Mouse (Mus musculus) forebrain, embryonic 14.5 days (tissue): ENCODE measurements around the gene Dnah8. TPM values are rescaled to one million over a fixed set of nuclear protein-coding genes. Genes with fewer than 3 reads are reported as not detected.

ENCODE experiments used
- ATAC-seq: fragments of 200-750 bp; cut with Nextera tagmentation; 2 replicates; pipeline ENCODE4 v1.8.0; 2017; ENCODE audit warnings: mild to moderate bottlenecking, moderate library complexity
- DNase-seq: peaks from one replicate; pipeline ENCODE4 v3.0.0-alpha.2; 2015; ENCODE audit warnings: low spot score
- H3K27ac ChIP-seq: fragments of 300-500 bp; sonication (generic); 2 replicates; pipeline ENCODE4 v1.5.1; 2014; ENCODE audit warnings: low read depth, mild to moderate bottlenecking, control low read depth, low read length, moderate library complexity
- H3K27me3 ChIP-seq: fragments of 300-500 bp; sonication (generic); replicated peaks from 2 replicates; pipeline ENCODE4 v1.6.1; 2014; ENCODE audit warnings: low read length, control low read depth, mixed read lengths; ENCODE audit not compliant: control insufficient read depth, insufficient read depth
- H3K36me3 ChIP-seq: fragments of 300-500 bp; sonication (generic); 2 replicates; pipeline ENCODE4 v1.6.1; 2014; ENCODE audit warnings: low read length, control low read depth; ENCODE audit not compliant: control insufficient read depth, insufficient read depth
- H3K4me1 ChIP-seq: fragments of 300-500 bp; sonication (generic); 2 replicates; pipeline ENCODE4 v1.6.1; 2014; ENCODE audit warnings: antibody characterized with exemption, low read length, control low read depth; ENCODE audit not compliant: control insufficient read depth, insufficient read depth
- H3K4me2 ChIP-seq: fragments of 300-500 bp; sonication (generic); 2 replicates; pipeline ENCODE4 v1.6.1; 2014; ENCODE audit warnings: mild to moderate bottlenecking, control low read depth, low read length
- H3K4me3 ChIP-seq: fragments of 300-500 bp; sonication (generic); 2 replicates; pipeline ENCODE4 v1.5.1; 2014; ENCODE audit warnings: low read depth, low read length, control low read depth
- H3K9ac ChIP-seq: fragments of 300-500 bp; sonication (generic); 2 replicates; pipeline ENCODE4 v1.6.1; 2014; ENCODE audit warnings: mild to moderate bottlenecking, low read length, control low read depth, moderate library complexity
- H3K9me3 ChIP-seq: fragments of 300-500 bp; sonication (generic); replicated peaks from 2 replicates; pipeline ENCODE4 v1.6.1; 2016; ENCODE audit warnings: low read length, control low read depth, mixed read lengths; ENCODE audit not compliant: control insufficient read depth
- WGBS: fragments of 180-500 bp; shearing (Covaris S2); extraction: QIAGEN DNeasy Blood & Tissue Kit; methylation state at CpG from one replicate; pipeline ENCODE4 v1.1.7; 2014; 5-methylcytosine and 5-hydroxymethylcytosine counted together
- polyA plus RNA-seq: library from polyadenylated mRNA; unstranded; fragments of >200 nt; fragmentation: Nextera tagmentation; extraction: Ambion mirVana; gene quantifications from 2 replicates; pipeline ENCODE4 v1.2.1, GENCODE M21; 2014

The Dnah8 gene
- polyA plus RNA-seq, 1 experiment from 2014 or later, result 1.9 TPM

- H3K27ac ChIP-seq, result no peak overlapping the region
- no peak overlapping the region for H3K4me2 ChIP-seq
- no peak overlapping the region for H3K9ac ChIP-seq
- ATAC-seq (no peak), DNase-seq (no peak)
- WGBS, result 93% methylated on average over 7 of the region's 7 CpGs
- H3K4me3 ChIP-seq, result no peak overlapping the region
- H3K36me3 ChIP-seq, result no peaks in the 10 kb centered on the region
- no peaks in the 10 kb centered on the region for H3K9me3 ChIP-seq
- H3K27me3 ChIP-seq, result no peaks in the 10 kb centered on the region
- no peaks in the 10 kb centered on the region for H3K4me1 ChIP-seq
Observed at GRCm38 (mm10) chr17:30847498-30847897, 223.3 kb downstream of the Dnah8 start.

GRCm38 (mm10) chr17:30848086-30848485 is 223.9 kb downstream of the Dnah8 start:
- no peaks in the 10 kb centered on the region for H3K4me1 ChIP-seq
- ATAC-seq (no peak), DNase-seq (no peak)
- no peaks in the 10 kb centered on the region for H3K36me3 ChIP-seq
- no peak overlapping the region for H3K27ac ChIP-seq
- H3K9ac ChIP-seq, result no peak overlapping the region
- no peak overlapping the region for H3K4me3 ChIP-seq
- no peak overlapping the region for H3K4me2 ChIP-seq
- no peaks in the 10 kb centered on the region for H3K27me3 ChIP-seq
- 92% methylated on average over 5 of the region's 5 CpGs for WGBS
- no peaks in the 10 kb centered on the region for H3K9me3 ChIP-seq

GRCm38 (mm10) chr17:30848804-30849203 is 224.7 kb downstream of the Dnah8 start:
- H3K27me3 ChIP-seq, result no peaks in the 10 kb centered on the region
- H3K27ac ChIP-seq, result no peak overlapping the region
- WGBS, result 90% methylated on average over 6 of the region's 6 CpGs
- no peaks in the 10 kb centered on the region for H3K36me3 ChIP-seq
- no peak overlapping the region for H3K9ac ChIP-seq
- DNase-seq (no peak), ATAC-seq (no peak)
- no peaks in the 10 kb centered on the region for H3K9me3 ChIP-seq
- no peak overlapping the region for H3K4me3 ChIP-seq
- no peaks in the 10 kb centered on the region for H3K4me1 ChIP-seq
- H3K4me2 ChIP-seq, result no peak overlapping the region

GRCm38 (mm10) chr17:30849813-30850212 is 225.7 kb downstream of the Dnah8 start:
- H3K27me3 ChIP-seq, result no peaks in the 10 kb centered on the region
- no peaks in the 10 kb centered on the region for H3K4me1 ChIP-seq
- no peaks in the 10 kb centered on the region for H3K36me3 ChIP-seq
- ATAC-seq, result no peak
- no peak overlapping the region for H3K27ac ChIP-seq
- no peak overlapping the region for H3K4me3 ChIP-seq
- no peak overlapping the region for H3K9ac ChIP-seq
- no peak for DNase-seq
- 95% methylated on average over 12 of the region's 12 CpGs for WGBS
- H3K9me3 ChIP-seq, result no peaks in the 10 kb centered on the region
- H3K4me2 ChIP-seq, result no peak overlapping the region

GRCm38 (mm10) chr17:30852345-30852744 is 228.2 kb downstream of the Dnah8 start:
- no peaks in the 10 kb centered on the region for H3K9me3 ChIP-seq
- no peaks in the 10 kb centered on the region for H3K27me3 ChIP-seq
- H3K36me3 ChIP-seq, result no peaks in the 10 kb centered on the region
- no peak overlapping the region for H3K9ac ChIP-seq
- H3K4me3 ChIP-seq, result no peak overlapping the region
- no peak for DNase-seq
- H3K4me1 ChIP-seq, result no peaks in the 10 kb centered on the region
- no peak overlapping the region for H3K27ac ChIP-seq
- no peak overlapping the region for H3K4me2 ChIP-seq
- no peak for ATAC-seq

GRCm38 (mm10) chr17:30857347-30857746 is 233.2 kb downstream of the Dnah8 start:
- peaks cover 16% of the 10 kb centered on the region for H3K4me1 ChIP-seq
- DNase-seq (no peak), ATAC-seq (no peak)
- H3K9ac ChIP-seq, result no peak overlapping the region
- no peaks in the 10 kb centered on the region for H3K9me3 ChIP-seq
- WGBS, result 88% methylated on average over 5 of the region's 5 CpGs
- no peak overlapping the region for H3K4me3 ChIP-seq
- no peak overlapping the region for H3K4me2 ChIP-seq
- no peaks in the 10 kb centered on the region for H3K36me3 ChIP-seq
- no peak overlapping the region for H3K27ac ChIP-seq
- H3K27me3 ChIP-seq, result no peaks in the 10 kb centered on the region

GRCm38 (mm10) chr17:30858586-30859259 is 234.6 kb downstream of the Dnah8 start:
- Histone ChIP-seq H3K36me3 (no peaks in the 10 kb centered on the region), H3K4me1 (peaks cover 16% of the 10 kb centered on the region), H3K9me3 (no peaks in the 10 kb centered on the region), H3K27ac (no peak overlapping the region), H3K4me2 (no peak overlapping the region), H3K4me3 (no peak overlapping the region), H3K27me3 (no peaks in the 10 kb centered on the region), H3K9ac (no peak overlapping the region)
- ATAC-seq, result no peak
- WGBS, result 80% methylated on average over 11 of the region's 11 CpGs
- DNase-seq, result no peak

- Histone ChIP-seq H3K27me3 (no peaks in the 10 kb centered on the region), H3K27ac (peak overlapping the region; percentile 68), H3K4me3 (no peak overlapping the region), H3K9ac (no peak overlapping the region), H3K36me3 (no peaks in the 10 kb centered on the region), H3K4me2 (no peak overlapping the region), H3K4me1 (peaks cover 16% of the 10 kb centered on the region), H3K9me3 (no peaks in the 10 kb centered on the region)
- DNase-seq (peak; percentile 68), ATAC-seq (peak; percentile 72)
- WGBS, result 12% methylated on average over 10 of the region's 10 CpGs
Observed at GRCm38 (mm10) chr17:30859989-30860585, 235.9 kb downstream of the Dnah8 start.

- ATAC-seq, result no peak
- DNase-seq, result no peak
- Histone ChIP-seq H3K27ac (peak overlapping the region; percentile 68; the same call in 1 of the 2 replicates), H3K4me2 (no peak overlapping the region), H3K9ac (no peak overlapping the region), H3K36me3 (no peaks in the 10 kb centered on the region), H3K9me3 (no peaks in the 10 kb centered on the region), H3K4me3 (no peak overlapping the region), H3K27me3 (no peaks in the 10 kb centered on the region), H3K4me1 (peaks cover 16% of the 10 kb centered on the region)
- WGBS, result 32% methylated on average over 7 of the region's 7 CpGs
Observed at GRCm38 (mm10) chr17:30860606-30861005, 236.5 kb downstream of the Dnah8 start.
